Mouse (Mus musculus) forebrain, embryonic 10.5 days (tissue): ENCODE measurements around the gene Ube2q1. TPM values are rescaled to one million over a fixed set of nuclear protein-coding genes. Genes with fewer than 3 reads are reported as not detected.

Source experiments
- polyA plus RNA-seq: library from polyadenylated mRNA; unstranded; fragments of >200 nt; fragmentation: Nextera tagmentation; extraction: Ambion mirVana; gene quantifications from 2 replicates; pipeline ENCODE4 v1.2.1, GENCODE M21; 2016

Gene Ube2q1
- polyA plus RNA-seq, 1 experiment from 2014 or later, result 12.7 TPM

Other genes with a start within 250 kb of the Ube2q1 start
- 16.3 and 16.4 TPM in 2 replicates for gene Adar, start 58.6 kb upstream of the Ube2q1 start, polyA plus RNA-seq
- 2.4 and 3.8 TPM in 2 replicates for gene Chrnb2, start 9.0 kb upstream of the Ube2q1 start, polyA plus RNA-seq
- 2.3 TPM in 2 replicates for gene She, start 57.8 kb downstream of the Ube2q1 start, polyA plus RNA-seq
- gene Il6ra, start 139.6 kb downstream of the Ube2q1 start, polyA plus RNA-seq, result 0.35 and 0.50 TPM in 2 replicates
- 11.2 and 14.4 TPM in 2 replicates for gene Atp8b2, start 189.9 kb downstream of the Ube2q1 start, polyA plus RNA-seq
- 175 and 194 TPM in 2 replicates for gene Hax1, start 225.2 kb downstream of the Ube2q1 start, polyA plus RNA-seq